Mouse (Mus musculus) thymus, postnatal 14 days (tissue): ENCODE measurements around the gene Ptprm.

ENCODE experiments used
- DNase-seq: peaks from one replicate; pipeline ENCODE4 v3.0.0; 2021

Ptprm gene

GRCm38 (mm10) chr17:67055681-67056080, 298.6 kb downstream of the Ptprm start:
- DNase-seq: no peak

- no peak for DNase-seq
Measured at GRCm38 (mm10) chr17:67054202-67054601, 300.1 kb downstream of the Ptprm start.

DNA sequence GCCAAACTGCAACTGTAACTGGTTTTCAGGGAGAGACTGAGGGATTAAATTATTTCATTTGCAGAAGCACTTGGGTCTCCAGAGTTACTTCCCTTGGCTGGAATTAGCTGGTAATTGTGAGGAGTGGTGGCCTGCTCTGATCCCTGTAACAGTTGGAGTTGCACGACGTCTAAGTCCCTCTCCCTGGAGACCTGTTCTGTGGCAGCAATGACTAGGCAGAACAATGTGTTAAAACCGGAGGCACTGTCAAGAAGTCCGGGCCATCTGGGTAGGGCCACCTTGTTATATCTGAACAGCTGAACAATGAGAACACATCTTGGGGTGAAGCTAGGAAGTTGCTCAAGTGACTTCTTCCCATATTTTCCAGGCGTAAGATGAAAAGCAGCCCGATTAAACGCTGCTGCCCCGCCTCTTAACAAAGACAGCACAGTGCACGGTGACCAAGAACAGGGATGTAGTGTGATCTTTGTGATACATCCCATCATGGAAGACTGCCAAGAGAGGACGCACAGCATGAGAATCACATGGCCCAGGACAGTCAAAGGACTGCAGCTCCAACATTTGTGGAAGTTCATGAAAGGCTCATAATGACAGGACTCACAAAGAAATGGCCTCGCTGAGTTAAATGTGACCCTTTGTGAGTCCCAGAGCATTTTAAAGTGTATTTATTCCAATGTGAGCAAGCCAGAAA, 301.5 kb downstream of the Ptprm start:
- no peak for DNase-seq

GRCm38 (mm10) chr17:67047697-67048096, 306.6 kb downstream of the Ptprm start:
- no peak for DNase-seq

DNA sequence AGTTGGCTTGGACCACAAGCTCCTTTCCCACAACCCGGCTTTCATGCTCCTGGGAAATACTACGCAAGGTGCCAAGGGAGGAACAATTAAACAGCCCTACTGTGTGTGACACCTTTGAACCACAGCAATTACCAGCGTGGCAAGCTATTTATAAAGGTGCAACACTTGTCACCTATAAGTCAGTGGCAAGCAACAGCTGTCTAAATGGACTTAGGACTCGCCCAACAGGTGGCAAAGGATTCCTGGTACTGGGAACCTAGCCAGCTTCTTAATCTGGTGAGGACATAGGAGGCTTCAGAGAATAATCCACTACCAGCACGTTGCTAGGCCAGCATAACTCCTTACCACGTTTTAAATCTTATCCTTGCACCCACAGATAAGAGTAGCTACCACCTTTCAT, 315.7 kb downstream of the Ptprm start:
- no peak for DNase-seq

DNA sequence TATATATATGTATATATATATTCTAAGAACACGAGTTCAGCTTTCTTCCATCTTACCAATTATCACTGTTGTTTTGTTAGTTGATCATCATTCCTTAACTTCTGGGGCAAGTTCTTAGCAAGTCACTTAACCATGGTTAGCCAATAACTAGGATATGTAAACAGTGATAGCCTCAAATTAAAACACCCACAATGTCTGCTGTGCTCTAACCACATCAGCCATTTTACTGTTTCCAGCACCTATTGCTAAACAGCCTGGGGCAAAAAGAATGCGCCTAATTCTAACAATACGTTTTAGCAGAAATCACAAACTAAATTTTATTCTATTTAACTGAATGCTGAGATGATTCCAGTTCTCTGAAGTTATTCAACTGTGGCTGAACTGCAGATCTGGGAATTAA, 320.7 kb downstream of the Ptprm start:
- DNase-seq: no peak

GRCm38 (mm10) chr17:67032021-67032420, 322.2 kb downstream of the Ptprm start:
- DNase-seq: no peak

GRCm38 (mm10) chr17:67031341-67031740, 322.9 kb downstream of the Ptprm start:
- DNase-seq: no peak

DNA sequence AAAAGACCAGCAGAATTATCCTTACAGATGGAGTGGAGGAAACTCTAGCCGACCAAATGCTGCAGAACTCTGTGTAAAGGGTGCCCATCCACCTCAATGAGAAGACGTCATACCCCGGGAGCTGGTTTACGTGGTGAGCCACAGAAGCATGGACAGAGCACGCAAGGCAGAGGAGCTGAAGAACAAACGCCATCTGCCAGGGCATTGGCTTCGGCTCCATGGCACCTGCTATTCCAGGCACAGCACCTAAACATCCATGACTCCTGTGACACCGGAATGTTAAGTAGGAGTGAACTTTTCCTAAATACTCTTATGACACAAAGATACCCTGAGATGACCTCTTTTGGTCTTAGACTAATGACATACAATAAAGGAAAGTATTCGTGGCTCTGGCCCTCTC, 327.0 kb downstream of the Ptprm start:
- no peak for DNase-seq

GRCm38 (mm10) chr17:67016501-67016900, 337.8 kb downstream of the Ptprm start:
- no peak for DNase-seq

DNA sequence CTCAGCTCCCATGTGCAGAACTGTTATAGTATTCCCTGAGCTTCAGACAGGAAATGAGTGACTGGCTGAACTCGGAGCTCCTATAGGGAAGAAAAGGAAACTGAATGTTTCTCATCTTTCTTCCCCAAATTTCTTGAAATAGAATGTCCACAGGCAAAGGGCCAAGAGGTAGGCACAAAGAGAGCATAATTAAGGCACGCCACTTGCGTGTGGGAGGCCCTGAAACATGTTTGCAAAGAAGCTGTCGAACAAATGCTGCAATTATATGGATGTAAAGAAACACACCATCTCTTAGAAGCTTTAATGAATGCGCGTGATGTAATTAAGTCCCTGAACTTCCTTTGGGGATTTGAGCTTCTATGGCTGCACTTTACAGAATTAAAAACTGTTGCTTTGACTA, 341.0 kb downstream of the Ptprm start:
- no peak for DNase-seq

GRCm38 (mm10) chr17:67011836-67012583, 342.2 kb downstream of the Ptprm start:
- no peak for DNase-seq

DNA sequence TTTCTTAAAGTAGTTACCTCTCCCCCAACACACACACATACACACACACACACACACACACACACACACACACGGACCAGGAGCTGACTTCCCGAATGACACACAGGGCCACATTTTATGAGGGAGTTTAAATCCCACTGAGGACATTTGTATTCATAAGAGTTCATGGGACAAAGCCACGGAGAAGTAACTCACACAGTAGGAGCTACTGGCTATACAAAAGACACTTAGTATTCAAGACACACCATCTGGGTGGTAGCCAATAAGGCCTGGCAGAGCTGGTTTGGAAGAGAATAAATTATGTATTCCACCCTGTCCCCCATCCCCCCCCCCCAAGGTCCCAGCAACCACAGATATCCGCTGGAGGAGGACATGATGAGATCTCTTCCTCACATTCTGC, 344.1 kb downstream of the Ptprm start:
- no peak for DNase-seq

GRCm38 (mm10) chr17:67008137-67008536, 346.1 kb downstream of the Ptprm start:
- DNase-seq: no peak

DNA sequence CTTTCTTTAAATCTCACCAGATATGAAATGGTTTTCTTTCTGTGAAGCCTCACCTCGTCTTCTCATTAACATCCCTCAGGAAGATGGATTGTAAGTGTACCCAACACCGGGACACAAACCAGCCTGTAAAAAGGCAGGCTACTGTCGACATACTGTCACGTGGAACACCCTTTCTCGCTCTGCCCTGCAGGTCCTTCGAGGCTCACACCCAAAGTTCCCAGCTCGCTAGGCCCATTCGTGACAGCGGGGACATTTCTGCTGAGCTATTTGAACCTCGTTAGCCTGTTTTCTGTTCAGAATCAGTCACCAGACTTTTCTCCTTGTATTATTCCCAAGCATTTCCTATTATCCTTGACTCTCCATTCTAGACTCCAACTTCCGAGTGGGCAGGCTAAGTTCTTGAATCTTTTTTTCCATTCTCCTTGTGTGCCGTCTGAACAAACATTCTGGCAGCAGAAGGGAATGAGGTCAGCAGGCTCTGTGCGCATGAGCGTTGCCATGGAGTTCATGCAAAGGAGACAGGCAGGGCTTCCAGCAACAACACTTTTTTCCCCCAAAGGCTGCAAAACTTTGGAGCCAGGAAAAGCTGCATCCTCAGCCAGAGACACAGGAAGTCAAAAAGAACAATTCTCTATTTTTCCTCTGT, 347.4 kb downstream of the Ptprm start:
- no peak for DNase-seq

DNA sequence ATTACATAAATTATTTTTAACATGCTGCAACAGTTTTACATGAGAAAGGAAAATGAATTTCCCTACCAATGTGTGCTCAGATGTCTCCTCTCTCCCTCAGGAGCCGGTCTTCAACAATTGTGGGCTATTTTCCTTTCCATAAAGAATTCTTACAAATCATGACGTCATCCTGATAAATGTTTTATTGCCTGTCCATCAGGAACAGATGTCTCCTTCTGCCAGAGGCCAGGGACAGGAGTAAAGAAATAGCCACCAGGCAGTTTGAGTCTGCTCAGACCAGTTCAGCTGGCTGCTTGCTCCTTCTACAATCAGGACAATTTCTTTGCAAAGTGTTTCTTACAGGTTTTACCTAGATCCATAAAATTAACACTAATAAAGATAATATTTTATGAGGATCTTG, 357.4 kb downstream of the Ptprm start:
- DNase-seq: no peak

DNA sequence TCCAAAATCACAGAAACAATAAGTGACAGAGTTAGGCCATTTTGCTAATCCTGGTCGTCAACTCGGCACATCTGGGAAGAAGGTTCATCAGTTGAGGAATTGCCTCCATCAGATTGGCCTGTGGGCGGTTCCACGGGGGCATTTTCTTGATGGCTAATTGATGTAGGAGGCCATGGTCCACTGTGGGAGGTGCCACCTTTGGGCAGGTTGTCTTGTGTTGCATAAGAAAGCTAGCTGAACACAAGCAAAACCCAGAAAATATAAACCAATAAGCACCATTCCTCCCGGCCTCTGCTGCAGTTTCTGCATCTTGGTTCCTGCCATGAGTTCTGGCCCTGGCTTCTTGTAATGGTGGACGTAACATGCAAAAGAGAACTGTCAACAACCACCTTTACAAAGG, 358.2 kb downstream of the Ptprm start:
- no peak for DNase-seq

- DNase-seq: no peak
Measured at GRCm38 (mm10) chr17:66991815-66992214, 362.4 kb downstream of the Ptprm start.

DNA sequence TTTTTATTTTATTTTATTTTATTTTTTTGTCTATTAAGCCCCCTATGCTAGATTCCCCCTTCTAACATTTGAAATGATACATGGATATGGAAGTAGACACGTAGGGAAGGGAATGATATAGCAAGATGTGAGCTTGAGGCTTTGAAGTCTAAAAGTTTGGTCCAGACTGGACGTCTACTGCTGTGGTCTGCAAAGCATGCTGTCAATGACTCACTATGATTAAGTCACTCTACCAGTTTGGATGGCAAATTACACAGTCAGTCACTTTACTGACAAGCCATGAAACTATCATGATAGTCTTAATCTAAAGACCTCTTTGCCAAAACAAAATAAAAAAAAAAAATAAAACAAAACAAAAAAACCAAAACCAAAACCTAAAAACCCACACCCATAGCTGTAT, 363.5 kb downstream of the Ptprm start:
- no peak for DNase-seq

DNA sequence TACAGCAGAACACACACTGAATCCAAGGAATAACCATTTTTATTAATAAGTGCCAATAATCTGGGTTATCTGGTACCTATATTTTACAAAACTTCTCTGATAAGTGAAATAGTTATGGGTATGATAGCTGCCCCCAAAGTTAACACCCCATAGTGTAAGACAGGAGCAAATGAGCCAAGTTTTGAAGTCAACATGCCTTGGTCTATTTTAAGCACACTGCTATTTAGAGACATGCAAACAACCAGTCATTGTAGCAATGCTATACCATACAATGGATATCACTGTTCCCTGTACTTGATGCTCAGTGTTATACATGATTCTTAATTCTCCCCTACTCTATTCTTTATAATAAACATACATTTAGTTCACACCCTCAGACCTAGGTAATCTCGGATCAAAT, 366.2 kb downstream of the Ptprm start:
- DNase-seq: no peak

DNA sequence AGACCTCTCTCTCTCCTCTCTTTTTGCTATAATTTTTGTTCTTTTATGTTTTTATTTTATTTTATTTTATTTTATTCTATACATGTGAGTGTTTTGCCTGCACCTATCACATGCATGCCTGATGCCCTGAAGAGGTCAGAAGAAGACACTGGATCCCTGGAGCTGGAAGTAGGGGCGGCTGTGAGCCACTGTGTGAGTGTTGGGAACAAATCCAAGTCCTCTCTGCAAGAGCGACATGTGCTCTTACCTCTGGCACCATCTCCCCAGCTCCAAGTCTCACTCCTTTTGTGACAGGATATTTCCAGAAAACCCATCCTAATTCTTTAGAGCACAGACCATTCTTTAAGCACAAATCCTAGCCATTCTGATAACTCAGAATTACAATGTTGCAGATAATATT, 372.6 kb downstream of the Ptprm start:
- DNase-seq: no peak

DNA sequence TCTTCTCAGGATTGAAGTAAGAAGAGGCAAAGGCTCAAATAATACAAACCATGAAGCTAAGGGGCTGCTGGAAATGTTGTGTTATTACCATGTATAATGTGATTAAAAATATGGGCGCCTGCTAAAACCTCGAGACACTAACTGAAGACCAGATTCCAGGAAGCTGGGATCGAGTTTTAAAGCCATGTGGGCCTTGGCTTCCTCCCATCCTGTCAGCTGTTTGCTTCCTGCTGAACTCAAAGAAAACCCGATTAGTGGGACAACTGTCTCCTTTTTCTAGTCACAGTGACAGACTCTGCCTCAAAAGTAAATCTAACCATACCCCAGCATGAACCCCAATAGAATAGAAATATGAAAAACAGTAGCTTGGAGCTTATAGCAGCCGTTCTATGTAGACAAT, 374.3 kb downstream of the Ptprm start:
- no peak for DNase-seq

- DNase-seq: no peak
Measured at GRCm38 (mm10) chr17:66976490-66976889, 377.8 kb downstream of the Ptprm start.

GRCm38 (mm10) chr17:66972976-66973375, 381.3 kb downstream of the Ptprm start:
- no peak for DNase-seq
